Mouse (Mus musculus): ENCODE results near the gene Astn1.

DNA sequence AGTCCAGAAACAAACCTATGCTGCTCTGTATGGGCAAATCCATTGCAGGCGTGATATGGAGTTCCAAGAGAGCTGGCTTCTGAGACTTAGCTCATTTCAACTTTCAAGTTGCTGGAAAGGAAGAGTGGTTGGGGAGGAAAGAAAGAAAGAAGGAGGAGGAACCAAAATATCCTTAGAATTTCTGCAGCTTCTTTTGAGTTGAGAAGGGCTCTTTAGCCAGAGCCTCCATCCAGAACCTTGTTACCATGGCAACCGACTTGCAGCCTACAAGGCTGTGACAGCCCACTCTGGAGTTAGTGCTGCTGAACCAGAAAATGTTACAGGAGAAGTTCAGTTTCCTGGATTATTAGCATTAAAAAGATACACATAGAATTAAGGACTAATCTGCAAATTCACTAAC lies 46.1 kb downstream of the Astn1 start:
- TF ChIP-seq POLR2A (IDR thresholded peaks at IDR 0.05; ENCODE audit: low read depth, low read length) (no peak), CTCF (IDR thresholded peaks at IDR 0.05; ENCODE audit: extremely low read depth, insufficient read depth, insufficient read length, insufficient replicate concordance) (no peak)

Measured in spleen, adult 2 months (tissue).